Mouse (Mus musculus) right cerebral cortex, postnatal 25 days (tissue): ENCODE measurements around the gene Tmem125.
"Not testable (repeated sequence)": the region's sequence is repeated elsewhere in the genome, so short reads cannot be mapped to it uniquely, and the experiment has no call there.

Experiments
- DNase-seq: peaks from one replicate; pipeline ENCODE4 v3.0.0; 2022

The Tmem125 gene

DNA sequence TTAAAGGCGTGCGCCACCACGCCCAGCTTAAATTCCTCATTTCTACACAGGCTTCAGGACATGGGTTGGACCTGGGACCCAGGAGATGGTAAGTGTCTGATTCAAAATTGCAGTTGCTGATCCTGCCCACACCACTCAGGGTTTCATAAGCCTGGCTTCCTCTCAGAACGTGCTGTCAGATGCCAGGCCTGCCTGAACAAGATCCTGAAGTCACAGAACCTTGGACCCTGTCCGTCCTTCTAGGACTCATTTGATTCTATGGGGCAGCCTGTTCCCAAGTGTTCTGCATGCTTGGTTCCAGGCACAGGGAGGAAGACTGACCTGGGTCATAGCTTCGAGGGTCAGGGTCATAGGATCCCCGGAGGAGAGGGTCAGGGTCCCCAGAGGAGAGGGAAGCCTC lies 10.2 kb downstream of the Tmem125 start:
- DNase-seq: no peak

DNA sequence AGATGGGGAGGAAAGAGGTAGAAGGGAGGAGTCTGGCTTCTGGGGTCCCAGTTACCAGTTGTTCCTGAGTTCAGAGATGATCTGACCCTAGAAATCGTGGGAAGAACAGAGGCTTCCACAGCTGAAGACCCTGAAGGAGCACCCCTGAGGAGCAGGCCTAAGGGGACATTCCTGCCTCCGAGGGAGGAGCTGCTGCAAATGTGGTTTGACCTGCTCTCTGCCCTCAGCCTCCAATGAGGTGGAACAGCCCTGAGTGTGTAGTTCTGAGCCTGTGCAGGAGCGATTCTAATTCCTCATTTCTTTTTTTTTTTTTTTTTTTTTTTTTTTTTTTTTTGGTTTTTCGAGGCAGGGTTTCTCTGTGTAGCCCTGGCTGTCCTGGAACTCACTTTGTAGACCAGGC lies 10.7 kb downstream of the Tmem125 start:
- no peak for DNase-seq

DNA sequence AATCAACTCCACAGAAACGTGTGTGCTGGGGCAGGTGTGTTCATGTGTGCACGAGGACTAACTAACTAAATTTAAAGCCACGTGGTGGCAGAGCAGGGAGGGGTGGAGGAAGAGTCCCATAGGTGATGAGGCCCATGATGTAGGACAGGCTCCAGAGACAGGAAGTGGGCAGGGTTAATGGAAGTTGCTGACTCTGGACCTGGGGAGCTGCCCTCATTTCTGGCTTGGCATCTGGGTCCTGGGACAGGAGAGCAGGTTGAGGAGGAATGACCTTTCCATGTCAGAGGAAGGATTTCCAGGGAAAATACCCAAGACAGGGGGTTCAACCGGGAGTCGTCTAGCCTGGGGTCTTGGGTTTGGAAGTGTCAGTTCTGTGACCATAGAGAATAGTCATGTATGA lies 11.2 kb downstream of the Tmem125 start:
- no peak for DNase-seq

DNA sequence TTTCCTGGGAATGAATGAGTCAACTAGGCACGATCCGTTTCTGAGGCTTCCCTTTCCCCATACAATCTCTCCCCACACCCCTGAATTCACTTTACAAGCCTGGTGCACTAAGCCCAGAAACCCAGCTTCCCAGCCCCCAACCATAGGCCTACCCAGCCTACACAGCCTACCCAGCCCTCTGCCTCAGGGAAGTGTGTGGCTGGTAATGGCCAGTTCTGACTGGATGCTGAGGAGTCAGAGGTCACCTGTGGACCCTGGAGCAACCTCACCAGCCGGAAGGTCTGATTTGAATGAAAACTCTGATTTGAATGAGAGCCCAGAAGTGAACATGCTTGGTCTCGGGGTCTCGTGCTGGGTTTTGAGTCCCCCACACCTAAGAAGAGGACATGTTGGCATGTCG lies 16.1 kb downstream of the Tmem125 start:
- no peak for DNase-seq

DNA sequence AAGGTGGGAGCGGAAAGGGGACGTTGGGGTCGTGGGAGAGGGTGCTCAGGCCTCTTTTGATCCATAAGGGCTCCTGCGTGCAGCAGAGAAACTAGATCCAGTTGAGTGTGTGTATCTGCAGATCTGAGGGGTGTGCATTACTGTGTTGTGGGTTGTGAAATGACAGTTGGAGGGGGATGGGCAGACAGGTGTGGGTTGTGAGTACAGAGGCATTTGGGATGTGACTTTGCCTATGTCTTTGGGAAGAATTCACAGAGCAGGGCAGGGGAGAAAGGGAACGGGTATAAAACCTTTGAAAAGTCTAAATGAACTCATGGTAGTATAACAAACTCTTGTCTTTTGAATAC lies 16.5 kb downstream of the Tmem125 start:
- DNase-seq: no peak

DNA sequence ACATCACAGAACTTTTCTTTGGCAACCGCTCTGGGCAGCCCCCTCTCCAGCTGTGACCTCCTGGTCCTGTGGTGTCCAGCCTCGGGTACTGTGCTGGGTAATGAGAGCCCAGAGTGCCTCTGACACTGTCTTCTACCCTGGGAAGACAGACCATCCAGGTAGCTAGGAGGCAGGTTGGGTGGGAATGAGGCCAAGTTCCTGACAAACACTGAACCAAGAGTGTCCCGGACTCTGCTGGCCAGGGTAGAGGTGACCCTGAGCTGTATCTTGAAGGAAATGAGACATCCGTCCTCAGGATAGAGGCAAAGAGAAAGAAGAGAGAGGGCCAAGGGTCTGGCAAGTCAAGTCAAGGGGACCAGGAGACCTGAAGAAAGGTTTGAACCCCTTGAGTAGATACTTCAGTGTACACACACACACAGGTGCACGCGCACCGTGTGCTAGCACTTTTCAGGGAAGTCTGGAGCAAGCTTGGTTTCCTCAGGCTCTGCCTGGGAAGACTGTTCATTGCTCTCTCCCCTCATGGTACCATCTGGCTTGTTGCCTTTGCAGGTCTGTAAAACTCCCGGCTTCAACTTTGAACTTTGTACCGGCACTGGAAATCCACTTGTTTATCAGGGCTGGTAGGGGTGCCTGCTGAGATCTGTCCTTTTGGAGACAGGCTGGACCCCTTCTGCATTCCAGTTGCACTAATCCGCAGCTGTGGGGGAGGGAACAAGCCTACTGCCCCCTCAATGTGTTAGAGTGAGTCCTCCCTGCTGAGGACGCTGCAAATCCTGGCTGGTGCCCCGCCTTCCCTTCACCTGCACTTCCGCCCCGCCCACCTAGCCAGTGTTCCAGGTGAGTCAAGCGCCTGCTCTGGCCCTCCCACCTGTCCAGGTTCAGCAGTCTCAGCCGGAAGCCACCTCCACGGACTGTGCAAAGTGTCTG lies 17.2 kb downstream of the Tmem125 start, which contains the start of gene 2610528J11Rik:
Gene 2610528J11Rik, plus strand, starts transcription at position 592 of the 927 bp plus-strand sequence.
- DNase-seq: no peak

DNA sequence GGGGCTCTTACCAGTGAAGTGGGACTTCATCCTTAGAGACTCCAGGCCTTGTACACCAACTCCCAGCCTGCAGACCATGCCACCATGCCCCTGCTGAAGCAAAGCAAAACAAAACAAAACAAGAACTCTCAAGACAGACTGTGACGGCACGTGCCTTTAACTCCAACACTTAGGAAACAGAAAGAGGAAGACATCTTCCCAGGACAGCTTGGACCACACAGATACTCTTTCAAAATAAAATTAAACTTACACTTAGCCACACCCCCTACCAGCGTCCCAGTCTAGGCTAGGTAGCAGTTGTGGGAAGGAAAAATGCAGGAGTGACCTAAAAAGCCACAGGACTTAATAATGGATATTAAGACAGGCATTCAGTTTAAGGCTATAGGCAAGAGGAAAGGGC lies 18.1 kb downstream of the Tmem125 start:
- DNase-seq: no peak

DNA sequence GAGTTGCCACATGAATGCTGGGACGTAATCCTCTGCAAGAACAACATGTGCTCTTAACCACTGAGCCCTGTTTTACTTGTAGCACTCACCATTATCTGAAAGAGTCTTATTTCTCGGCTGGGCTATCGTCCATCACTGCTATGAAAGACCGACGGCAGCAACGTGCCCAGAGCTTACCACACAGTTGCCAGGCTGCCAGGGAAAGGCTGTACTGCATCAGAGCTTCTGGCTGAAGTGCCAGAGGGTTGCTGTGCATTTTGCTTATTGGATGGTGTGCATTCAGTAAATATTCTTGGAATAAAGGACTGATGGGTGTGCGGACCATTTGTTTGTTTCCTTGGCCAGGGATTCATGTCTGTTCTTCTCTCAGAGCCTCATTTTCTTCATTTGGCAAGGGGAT lies 19.9 kb downstream of the Tmem125 start:
- DNase-seq: no peak

DNA sequence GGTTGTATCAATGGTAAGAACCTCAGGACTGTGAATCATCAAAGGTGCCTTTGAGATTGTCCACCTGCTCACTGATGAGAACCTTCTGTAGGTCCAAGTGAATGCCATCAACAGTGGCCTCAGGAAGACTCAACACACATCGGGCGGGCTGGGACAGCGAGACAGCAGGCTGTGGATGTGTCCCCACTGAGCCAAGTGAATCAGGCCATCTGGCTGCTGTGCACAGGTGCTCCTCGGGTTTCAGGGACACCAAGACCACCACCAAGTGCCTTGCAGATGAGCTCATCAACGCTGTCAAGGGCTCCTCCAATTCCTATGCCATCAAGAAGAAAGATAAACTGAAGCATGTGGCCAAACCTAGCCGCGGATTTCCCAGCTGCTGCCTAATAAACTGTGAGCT lies 21.6 kb downstream of the Tmem125 start:
- no peak for DNase-seq

DNA sequence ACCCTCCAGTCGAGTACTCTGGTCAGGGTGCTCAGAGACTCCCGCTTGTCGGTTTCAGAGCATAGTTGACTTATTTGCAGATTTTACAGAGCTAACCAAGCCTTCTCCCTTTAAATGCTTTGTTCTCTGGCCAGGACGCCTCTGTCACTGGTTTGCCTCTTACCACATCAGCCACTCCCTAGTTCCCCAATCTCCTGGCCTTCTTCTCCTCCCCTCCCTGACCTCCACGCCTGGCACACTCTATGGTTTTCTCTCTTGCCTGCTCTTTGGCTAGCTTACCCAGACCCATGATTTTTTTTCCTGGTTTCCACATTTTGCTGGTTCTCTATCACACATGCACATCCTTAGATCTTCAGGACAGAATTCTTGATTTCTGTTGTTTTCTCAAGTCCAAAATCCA lies 25.6 kb downstream of the Tmem125 start:
- no peak for DNase-seq

DNA sequence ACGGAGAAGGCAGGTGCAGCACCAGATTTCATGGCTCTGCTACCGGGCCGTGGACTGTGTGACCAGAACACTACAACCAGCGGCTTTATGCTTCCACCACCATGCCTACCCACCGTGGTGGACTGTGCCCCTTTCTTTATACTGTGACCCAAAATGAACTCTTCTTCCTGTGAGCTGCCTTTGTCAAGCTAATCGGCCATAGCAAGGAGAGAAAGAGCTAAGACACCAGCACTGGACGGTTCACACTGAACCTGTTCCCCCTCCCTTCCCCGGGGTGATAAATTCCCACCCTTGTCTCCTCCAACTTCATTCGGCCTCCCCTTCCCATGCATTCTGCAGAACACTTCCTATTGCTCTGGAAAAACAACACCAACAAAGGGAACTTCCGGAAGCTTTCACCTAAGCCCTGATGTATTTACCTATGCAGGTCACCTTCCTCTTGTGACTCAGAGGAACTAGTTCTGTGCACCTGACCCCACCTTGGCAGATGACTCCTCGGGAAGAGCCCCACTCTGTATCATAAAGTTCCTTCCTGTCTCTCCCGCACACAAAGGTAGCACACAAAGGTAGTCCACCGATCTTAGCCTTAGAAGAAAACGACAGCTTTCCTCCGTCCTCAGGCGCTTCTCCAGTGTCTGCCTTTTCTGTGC lies 26.2 kb downstream of the Tmem125 start:
- DNase-seq: no peak

DNA sequence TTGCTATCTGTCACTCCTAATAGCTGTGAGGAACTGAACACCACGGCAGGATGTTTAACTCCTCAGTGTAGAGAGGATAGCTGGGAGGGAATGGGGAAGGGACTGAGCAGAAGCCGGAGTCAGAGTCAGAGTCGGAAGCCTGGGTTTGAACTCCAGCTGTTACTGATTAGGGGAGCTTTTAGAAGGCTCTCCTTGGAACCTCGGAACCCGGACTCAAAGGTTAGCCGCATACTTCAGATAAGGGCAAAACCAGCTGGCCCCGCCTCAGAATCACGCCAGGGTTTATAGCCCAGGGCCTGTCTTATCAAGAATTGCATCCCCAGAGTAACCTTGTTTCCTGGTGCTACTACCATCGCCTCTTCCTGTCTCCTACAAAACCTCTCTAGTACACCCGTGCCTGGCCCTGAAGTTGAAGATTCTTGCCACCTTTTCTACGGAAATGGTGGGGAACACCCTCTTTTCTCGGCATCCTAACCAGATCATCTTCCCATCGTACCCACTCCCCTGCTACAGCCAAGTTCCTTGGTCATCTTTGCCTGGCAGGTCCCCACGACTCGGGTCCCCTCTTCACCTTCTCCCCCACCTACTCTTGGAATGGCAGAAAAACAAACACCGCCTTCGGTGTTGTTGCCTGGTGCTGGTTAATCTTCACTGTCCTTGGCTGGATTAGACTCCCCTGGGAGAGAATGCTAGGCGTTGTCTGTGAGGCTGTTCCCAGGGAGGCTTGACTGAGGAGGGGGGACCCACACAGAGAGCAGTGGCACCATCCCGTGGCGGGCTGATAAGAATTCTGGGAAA lies 26.9 kb downstream of the Tmem125 start:
- DNase-seq: no peak

DNA sequence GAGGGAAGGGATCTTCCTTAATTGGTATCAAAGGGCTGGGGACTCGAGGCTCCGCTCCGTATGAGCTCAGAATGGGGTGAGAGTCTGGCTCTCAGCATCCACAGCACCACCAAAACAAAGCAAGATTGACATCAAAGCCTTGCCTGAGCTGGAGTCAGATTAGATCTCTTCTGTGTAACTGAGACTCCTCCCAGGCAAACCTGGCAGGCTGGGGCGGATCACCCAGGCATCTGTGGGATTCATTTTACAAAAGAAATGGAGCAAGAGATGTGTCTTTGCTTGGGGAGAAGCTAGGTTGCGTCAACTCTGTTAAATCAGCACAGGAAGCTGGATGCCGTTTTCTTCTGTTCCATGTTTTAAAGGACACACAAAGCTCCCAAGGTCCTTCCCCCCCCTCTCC lies 34.8 kb downstream of the Tmem125 start:
- no peak for DNase-seq

DNA sequence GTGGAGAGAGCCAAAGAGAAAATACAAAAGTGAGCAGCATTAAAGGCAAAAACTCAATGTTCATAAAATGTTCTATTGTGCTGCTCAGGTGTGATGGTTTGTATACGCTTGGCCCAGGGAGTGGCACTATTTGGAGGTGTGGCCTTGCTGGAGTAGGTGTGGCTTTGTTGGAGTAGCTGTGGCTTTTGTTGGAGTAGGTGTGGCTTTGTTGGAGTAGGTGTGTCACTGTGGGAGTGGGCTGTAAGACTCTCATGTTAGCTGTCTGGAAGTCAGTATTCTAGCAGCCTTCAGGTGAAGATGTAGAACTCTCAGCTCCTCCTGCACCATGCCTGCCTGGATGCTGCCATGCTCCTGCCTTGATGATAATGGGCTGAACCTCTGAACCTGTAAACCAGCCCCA lies 36.7 kb downstream of the Tmem125 start:
- DNase-seq: not testable (repeated sequence)

DNA sequence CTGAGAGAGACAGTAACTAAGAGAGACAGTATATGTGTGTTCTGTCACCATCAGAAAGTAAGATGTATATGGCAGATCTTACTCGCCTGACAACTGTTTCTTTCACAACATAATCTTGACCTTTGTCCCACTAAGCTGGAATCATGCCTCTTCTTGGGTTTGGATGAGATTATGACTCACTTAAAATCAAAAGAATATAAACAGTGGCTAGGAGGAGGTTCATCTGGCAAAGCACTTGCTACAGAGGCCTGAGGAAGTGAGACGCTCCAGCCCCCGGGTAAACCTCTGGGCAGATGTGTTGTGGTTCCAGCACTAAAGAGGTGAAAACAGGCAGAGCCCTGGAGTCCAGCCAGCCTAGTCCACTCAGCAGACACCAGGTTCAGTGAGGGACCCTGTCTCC lies 38.3 kb downstream of the Tmem125 start:
- no peak for DNase-seq

DNA sequence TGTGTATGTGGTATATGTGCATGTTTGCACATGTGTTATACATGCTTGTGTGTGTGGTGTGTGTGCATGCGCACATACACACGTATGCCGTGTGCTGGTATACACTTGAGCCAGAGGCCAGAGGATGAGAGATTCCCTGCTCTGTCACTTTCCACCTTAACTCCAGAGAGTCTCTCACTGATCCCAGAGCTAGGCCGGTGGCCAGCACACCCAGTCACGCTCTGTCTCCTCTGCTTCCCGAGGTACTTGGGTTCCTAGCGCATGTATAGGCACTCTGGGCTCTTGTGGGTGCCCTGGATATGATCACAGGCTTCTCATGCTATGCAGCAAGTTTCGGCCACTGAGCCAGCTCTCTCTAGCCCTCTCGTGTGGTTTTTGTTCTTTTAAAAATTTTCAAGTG lies 43.1 kb downstream of the Tmem125 start:
- DNase-seq: no peak

DNA sequence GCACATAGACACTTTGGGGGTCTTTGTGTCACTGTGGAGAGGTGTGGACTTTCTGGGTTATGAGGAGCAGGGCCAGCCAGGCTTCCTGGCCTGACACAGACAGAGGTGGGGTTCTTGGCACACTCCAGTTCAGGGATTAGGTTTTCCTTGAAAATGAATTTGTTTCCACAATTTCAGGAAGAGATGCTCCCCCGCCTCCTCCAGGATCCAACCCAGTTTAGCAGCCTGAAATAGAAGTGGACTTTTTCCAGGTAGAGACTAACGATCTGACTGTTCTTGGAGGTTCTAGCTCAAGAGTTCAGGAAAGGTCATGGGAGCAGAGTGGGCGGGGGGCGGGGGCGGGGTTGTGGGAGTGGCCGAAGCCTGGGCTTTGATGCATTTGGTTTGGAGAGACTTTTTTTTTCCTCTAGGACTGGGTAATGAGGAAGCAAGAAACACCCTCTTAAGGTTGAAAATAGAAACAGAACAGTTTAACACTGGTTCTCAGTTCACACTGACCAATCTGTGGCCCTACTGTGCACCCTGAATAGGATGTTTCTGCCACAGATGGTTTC lies 43.6 kb downstream of the Tmem125 start:
- peak; percentile 19 for DNase-seq
